Mouse (Mus musculus): ENCODE data around the gene Gabbr1. TPM values are rescaled to one million over a fixed set of nuclear protein-coding genes. Genes with fewer than 3 reads are reported as not detected.

Gabbr1 gene
- total and polyA plus RNA-seq, 2 experiments from 2014 or later = 116 to 639 TPM

GRCm38 (mm10) chr17:37051745-37052144, 6.0 kb downstream of the Gabbr1 start:
- Histone ChIP-seq H3K27me3 (ENCODE audit: insufficient read depth, low read length) (no peaks in the 10 kb centered on the region), H3K4me1 (ENCODE audit: insufficient read depth, low read length) (peaks cover 3% of the 10 kb centered on the region; the same call in 1 of the 2 replicates), H3K9me3 (ENCODE audit: low read length) (no peaks in the 10 kb centered on the region), H3K9ac (replicated peaks; ENCODE audit: low read length, poor library complexity, severe bottlenecking) (peak overlapping the region; percentile 90), H3K4me3 (ENCODE audit: low read depth, low read length) (peak overlapping the region; percentile 94), H3K27ac (ENCODE audit: low read depth, low read length) (0 out of 2 replicates have a peak overlapping the region, but pooled peaks have one; percentile 85), H3K4me2 (ENCODE audit: low read depth, low read length, poor library complexity, severe bottlenecking) (peak overlapping the region; percentile 73), H3K36me3 (ENCODE audit: insufficient read depth, low read length) (peaks cover 26% of the 10 kb centered on the region)
- ATAC-seq (ENCODE audit: low FRiP score) = no peak
- 46% methylated on average over 4 of the region's 4 CpGs for WGBS
- no peak for DNase-seq (ENCODE audit: low spot score)
- TF ChIP-seq CTCF (IDR thresholded peaks at IDR 0.05) = no peak

DNA sequence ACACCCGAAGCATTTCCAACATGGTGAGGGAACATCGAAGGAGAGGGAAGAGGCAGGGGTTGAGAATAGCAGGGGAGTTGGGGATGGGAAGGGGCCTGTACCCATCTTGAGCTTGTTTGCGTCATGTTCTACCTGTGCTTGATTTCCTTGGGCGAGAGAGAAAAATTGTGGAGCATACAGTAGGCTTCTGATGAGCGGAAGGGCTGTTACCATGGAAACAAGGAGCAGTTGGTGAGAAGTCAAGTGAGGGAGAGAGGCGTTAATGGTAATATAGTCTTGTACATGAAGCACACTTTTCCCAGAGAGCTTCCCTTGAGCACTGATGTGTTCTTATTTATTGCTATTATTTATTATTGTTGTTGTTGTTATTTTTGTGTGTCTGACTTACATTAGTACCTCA, 11.2 kb downstream of the Gabbr1 start:
- no peaks in the 10 kb centered on the region for H3K9me3 ChIP-seq (ENCODE audit: low read length)
- no peak for ATAC-seq (ENCODE audit: low FRiP score)
- H3K36me3 ChIP-seq (ENCODE audit: insufficient read depth, low read length) = peaks cover 56% of the 10 kb centered on the region
- 49% methylated on average over 6 of the region's 6 CpGs for whole genome bisulfite sequencing
- no peak overlapping the region for H3K27ac ChIP-seq (ENCODE audit: low read depth, low read length)
- TF ChIP-seq CTCF (IDR thresholded peaks at IDR 0.05) = no peak
- H3K4me1 ChIP-seq (ENCODE audit: insufficient read depth, low read length) = no peaks in the 10 kb centered on the region; the same call in 1 of the 2 replicates
- no peak for DNase-seq (ENCODE audit: low spot score)
- no peak overlapping the region for H3K9ac ChIP-seq (replicated peaks; ENCODE audit: low read length, poor library complexity, severe bottlenecking)
- H3K27me3 ChIP-seq (ENCODE audit: insufficient read depth, low read length) = no peaks in the 10 kb centered on the region
- H3K4me2 ChIP-seq (ENCODE audit: low read depth, low read length, poor library complexity, severe bottlenecking) = no peak overlapping the region
- H3K4me3 ChIP-seq (ENCODE audit: low read depth, low read length) = no peak overlapping the region

GRCm38 (mm10) chr17:37061435-37061834, 15.7 kb downstream of the Gabbr1 start:
- H3K36me3 ChIP-seq (ENCODE audit: insufficient read depth, low read length) = peaks cover 67% of the 10 kb centered on the region
- no peak overlapping the region for H3K9ac ChIP-seq (replicated peaks; ENCODE audit: low read length, poor library complexity, severe bottlenecking)
- no peak for TF ChIP-seq CTCF (IDR thresholded peaks at IDR 0.05)
- H3K4me3 ChIP-seq (ENCODE audit: low read depth, low read length) = no peak overlapping the region
- no peaks in the 10 kb centered on the region for H3K9me3 ChIP-seq (ENCODE audit: low read length)
- DNase-seq (ENCODE audit: low spot score) (no peak), ATAC-seq (ENCODE audit: low FRiP score) (no peak)
- no peak overlapping the region; the same call in 1 of the 2 replicates for H3K27ac ChIP-seq (ENCODE audit: low read depth, low read length)
- 73% methylated on average over 3 of the region's 3 CpGs for WGBS
- no peaks in the 10 kb centered on the region for H3K4me1 ChIP-seq (ENCODE audit: insufficient read depth, low read length)
- H3K27me3 ChIP-seq (ENCODE audit: insufficient read depth, low read length) = no peaks in the 10 kb centered on the region
- H3K4me2 ChIP-seq (ENCODE audit: low read depth, low read length, poor library complexity, severe bottlenecking) = no peak overlapping the region

DNA sequence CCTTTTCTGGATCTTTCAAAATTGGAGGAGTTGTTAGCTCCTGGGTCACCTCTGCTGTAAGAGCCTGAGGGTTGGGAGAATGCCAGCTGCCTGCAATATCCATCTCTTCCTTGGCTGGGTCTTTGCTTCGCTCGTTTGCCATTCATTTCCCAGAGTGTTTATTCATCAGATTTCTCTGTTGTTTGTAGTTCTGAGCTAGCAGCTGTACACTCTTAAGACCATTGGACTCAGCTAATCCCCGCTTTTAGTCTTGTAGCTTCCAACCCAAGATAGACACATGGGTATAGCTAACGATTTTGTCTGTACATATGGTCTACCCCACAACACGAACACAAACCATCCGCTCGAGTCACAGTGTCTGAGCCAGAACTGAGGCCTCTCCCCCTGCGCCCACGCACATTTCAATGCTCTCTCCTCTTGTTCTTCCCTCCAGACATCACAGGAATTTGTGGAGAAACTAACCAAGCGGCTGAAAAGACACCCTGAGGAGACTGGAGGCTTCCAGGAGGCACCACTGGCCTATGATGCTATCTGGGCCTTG, 16.4 kb downstream of the Gabbr1 start:
- no peak for TF ChIP-seq CTCF (IDR thresholded peaks at IDR 0.05)
- WGBS = 75% methylated on average over 10 of the region's 10 CpGs
- Histone ChIP-seq H3K4me1 (ENCODE audit: insufficient read depth, low read length) (no peaks in the 10 kb centered on the region), H3K4me3 (ENCODE audit: low read depth, low read length) (no peak overlapping the region), H3K4me2 (ENCODE audit: low read depth, low read length, poor library complexity, severe bottlenecking) (no peak overlapping the region), H3K36me3 (ENCODE audit: insufficient read depth, low read length) (peaks cover 69% of the 10 kb centered on the region), H3K27me3 (ENCODE audit: insufficient read depth, low read length) (no peaks in the 10 kb centered on the region), H3K27ac (ENCODE audit: low read depth, low read length) (no peak overlapping the region), H3K9ac (replicated peaks; ENCODE audit: low read length, poor library complexity, severe bottlenecking) (no peak overlapping the region), H3K9me3 (ENCODE audit: low read length) (no peaks in the 10 kb centered on the region)
- ATAC-seq (ENCODE audit: low FRiP score) (no peak), DNase-seq (ENCODE audit: low spot score) (no peak)

DNA sequence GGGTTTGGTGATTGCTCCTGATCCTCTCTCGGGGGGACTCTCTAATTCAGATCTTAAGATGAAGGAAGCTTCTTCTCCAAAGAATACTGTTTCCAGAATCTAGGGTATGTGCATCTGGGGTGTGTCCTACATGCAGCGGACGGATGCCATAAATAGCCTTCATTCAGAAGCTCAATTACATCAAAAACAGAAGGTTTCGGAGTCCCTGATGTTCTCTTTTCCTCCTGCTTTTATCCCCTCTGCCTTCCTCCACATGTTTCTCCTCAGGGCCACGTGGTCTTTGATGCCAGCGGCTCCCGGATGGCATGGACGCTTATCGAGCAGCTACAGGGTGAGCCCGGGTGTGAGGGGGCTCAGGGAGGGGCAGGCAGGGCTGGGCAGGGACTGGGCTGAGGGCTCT, 17.3 kb downstream of the Gabbr1 start:
- H3K9ac ChIP-seq (replicated peaks; ENCODE audit: low read length, poor library complexity, severe bottlenecking) = no peak overlapping the region
- no peaks in the 10 kb centered on the region for H3K27me3 ChIP-seq (ENCODE audit: insufficient read depth, low read length)
- ATAC-seq (ENCODE audit: low FRiP score) (no peak), DNase-seq (ENCODE audit: low spot score) (no peak)
- H3K4me2 ChIP-seq (ENCODE audit: low read depth, low read length, poor library complexity, severe bottlenecking) = no peak overlapping the region
- H3K27ac ChIP-seq (ENCODE audit: low read depth, low read length) = no peak overlapping the region
- peaks cover 78% of the 10 kb centered on the region for H3K36me3 ChIP-seq (ENCODE audit: insufficient read depth, low read length)
- no peaks in the 10 kb centered on the region for H3K9me3 ChIP-seq (ENCODE audit: low read length)
- no peak overlapping the region for H3K4me3 ChIP-seq (ENCODE audit: low read depth, low read length)
- TF ChIP-seq CTCF (IDR thresholded peaks at IDR 0.05) = no peak
- no peaks in the 10 kb centered on the region for H3K4me1 ChIP-seq (ENCODE audit: insufficient read depth, low read length)
- 53% methylated on average over 10 of the region's 10 CpGs for WGBS

GRCm38 (mm10) chr17:37063686-37064495, 18.1 kb downstream of the Gabbr1 start:
- Histone ChIP-seq H3K36me3 (ENCODE audit: insufficient read depth, low read length) (peaks cover 78% of the 10 kb centered on the region), H3K4me1 (ENCODE audit: insufficient read depth, low read length) (no peaks in the 10 kb centered on the region), H3K27me3 (ENCODE audit: insufficient read depth, low read length) (no peaks in the 10 kb centered on the region), H3K4me3 (ENCODE audit: low read depth, low read length) (no peak overlapping the region), H3K27ac (ENCODE audit: low read depth, low read length) (no peak overlapping the region), H3K9me3 (ENCODE audit: low read length) (no peaks in the 10 kb centered on the region), H3K4me2 (ENCODE audit: low read depth, low read length, poor library complexity, severe bottlenecking) (no peak overlapping the region), H3K9ac (replicated peaks; ENCODE audit: low read length, poor library complexity, severe bottlenecking) (no peak overlapping the region)
- TF ChIP-seq CTCF (IDR thresholded peaks at IDR 0.05) = no peak
- DNase-seq (ENCODE audit: low spot score) = no peak
- 51% methylated on average over 11 of the region's 11 CpGs for WGBS
- ATAC-seq (ENCODE audit: low FRiP score) = 0 out of 2 replicates have a peak, but pooled peaks have one; percentile 41

Data from midbrain, postnatal 0 days (tissue).